Mouse (Mus musculus) left cerebral cortex, adult 8-10 months (tissue): ENCODE measurements around the gene Vamp5. TPM values are rescaled to one million over a fixed set of nuclear protein-coding genes. Genes with fewer than 3 reads are reported as not detected.

Experiments used
- DNase-seq, 2 experiments: peaks; one replicate each; pipeline ENCODE4 v3.0.0; 2022; ENCODE audit warnings: low spot score in 2 of 2
- total RNA-seq, 4 experiments: library from RNA; stranded (reverse); gene quantifications; 2 replicates each; pipeline ENCODE4 v1.2.4; 2022

Gene Vamp5
- total RNA-seq, 4 experiments from 2014 or later: 4.4 to 8.6 (median 6.9) TPM

DNA sequence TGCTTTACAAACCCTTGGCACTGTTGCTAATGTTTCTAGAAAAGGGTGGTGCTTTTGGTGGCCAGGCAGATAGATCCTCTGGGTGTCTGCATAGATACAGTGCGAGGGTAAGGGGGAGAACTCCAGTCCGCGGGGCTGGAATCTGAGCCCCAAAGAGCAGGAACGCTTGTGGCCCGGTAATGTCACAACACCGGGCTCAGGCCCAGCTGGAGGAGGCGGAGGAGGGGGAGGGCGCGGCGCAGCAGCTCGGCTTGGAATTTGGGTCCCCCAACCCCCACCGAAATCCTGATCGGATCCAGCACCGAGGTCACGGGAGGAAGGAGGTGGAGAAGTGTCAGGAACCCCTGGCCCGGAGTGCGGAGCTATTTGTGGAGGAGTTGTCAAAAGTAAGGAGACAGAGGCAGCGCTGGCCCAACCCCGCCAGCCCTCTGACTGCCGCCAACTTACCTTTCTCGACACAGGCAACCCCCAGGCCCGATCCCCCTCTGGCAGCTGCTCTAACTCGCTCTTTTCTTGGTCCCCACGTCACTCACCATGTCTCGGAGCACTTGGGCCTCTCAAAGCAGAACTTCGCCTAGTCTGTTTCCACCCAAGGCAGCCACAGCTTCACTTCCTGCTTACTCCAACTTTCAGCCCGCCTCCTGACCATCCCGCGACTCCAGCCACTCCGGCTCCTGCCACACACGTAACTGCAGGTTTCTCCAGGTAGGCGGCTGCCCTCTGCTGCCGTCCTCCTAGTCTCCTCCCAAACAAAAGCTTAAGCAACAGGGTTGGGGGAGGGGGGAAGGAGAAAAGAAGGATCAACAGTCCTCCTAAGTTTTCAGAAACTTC lies 9.9 kb upstream of the Vamp5 start, which contains the start of gene Vamp8:
Gene Vamp8, minus strand, starts transcription at position 763 of the 831 bp plus-strand sequence.
- DNase-seq: peak; percentile 20 to 23

DNA sequence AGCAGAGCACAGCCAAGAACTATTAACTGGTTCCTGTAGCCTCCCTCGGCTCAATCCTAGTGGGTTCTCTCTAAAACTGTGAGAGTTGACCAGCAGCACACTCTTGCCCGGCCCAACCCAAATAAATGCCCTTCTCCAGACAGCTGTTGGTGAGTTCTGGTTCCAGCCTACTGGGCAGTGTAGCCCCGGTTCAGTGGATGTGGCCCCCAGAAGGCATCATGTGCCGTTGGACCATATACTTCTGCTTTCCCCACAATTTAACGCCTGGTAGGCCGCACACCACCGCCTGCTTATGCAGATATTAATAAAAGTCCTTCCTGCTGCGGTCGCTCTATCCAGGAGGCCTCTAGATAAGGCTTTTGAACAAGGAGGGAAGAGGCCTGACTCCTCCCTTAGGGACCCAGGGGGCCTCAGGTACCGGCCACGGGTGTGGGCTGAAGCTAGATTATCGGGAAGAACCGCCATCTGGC lies 9.2 kb upstream of the Vamp5 start:
- no peak for DNase-seq

DNA sequence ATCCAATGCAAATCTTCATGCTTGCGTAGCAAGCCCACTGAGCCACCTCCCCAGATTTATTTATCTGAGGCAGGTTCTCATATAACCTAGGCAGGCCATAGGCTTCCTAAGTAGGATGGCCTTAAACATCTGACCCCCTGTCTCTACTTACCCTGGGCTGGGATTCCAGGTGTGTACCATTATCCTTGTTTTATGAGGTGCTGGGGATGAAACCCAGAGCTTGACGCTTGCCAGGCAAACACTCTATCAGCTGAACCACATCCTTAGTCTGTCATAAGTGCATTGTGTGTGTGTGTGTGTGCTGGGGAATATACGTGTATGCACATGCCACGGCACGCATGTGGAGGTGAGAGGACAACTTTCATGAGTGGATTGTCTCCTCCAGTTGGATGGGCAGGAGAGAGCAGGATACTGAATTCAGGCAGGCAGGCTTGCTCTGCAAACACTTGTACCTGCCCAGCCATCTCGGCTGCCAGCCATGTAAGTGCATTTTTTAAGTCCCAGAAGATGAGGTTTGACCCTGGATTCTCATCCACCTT lies 8.6 kb upstream of the Vamp5 start:
- DNase-seq: no peak

DNA sequence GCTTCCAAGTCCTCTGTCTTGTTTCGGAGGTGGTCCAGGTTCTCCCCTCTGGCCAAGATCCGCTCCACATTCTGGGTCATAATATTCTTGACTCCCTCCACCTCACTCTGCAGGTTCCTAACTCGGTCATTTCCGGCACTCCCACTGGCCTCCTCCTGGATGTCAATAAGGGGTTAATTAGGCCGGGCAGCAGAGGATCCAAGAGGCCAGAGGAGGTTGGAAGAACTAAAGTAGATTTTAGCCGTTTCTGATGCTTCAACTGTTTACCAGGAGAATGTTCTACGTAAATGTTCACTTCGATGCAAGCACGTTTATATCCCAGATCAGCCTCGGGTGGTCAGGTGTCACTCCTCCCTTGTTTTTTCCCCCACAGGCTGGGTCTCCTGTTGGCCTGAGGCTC lies 8.0 kb upstream of the Vamp5 start:
- DNase-seq: no peak

DNA sequence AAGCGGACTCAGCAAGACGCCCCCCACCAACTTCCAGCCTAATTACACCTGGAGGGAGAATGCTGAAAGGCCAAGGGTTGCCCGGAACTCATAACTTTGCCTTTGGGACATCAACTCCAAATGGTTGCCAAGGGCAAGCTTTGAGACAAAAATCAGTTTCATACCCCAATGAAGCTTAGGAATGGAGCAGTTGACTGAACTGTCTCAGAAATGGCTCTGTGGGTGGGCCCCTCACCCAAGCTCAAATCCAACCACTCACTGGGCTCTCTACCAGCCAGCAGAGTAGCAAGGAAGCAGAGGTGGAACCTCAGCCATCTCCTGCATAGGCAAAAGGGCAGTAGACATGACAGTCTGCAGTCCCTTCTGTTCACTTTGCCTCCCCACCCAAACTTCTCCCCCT lies 7.5 kb upstream of the Vamp5 start:
- no peak for DNase-seq

DNA sequence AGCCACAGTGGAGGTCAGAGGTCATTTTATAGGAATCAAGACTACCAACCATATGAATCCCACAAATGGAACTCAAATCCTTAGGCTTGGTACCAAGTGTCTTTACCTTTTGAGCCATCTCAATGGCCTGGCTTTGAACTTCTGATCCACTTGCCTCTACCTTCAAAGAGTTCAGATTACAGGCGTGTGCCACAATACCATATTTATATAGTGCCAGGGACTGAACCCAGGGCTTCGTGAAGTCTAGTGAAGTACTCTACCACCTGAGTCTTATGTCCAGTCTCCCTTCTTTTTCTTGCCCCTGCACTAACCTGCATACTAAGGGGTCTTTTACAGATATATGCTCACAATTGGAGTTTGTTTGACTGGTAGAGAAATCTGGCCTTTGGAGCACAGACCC lies 6.3 kb upstream of the Vamp5 start:
- DNase-seq: no peak

DNA sequence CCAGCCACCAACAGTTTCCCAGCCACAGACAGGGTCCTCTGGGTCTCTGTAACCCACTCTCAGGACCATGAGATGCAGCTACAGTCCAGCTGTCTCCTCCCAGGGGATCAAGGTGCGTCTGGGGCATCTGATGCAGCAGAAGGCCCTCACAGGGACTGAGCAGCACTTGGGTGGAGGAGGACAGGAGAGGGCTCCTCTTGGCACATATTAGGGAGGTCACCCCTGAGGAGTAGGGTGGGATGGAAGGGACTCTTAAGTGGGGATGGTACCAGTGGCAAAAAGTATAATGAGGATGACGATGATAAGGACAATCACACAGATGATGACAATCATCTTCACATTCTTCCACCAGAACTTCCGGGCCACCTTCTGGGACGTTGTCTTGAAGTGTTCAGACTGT lies 5.0 kb upstream of the Vamp5 start:
- no peak for DNase-seq

DNA sequence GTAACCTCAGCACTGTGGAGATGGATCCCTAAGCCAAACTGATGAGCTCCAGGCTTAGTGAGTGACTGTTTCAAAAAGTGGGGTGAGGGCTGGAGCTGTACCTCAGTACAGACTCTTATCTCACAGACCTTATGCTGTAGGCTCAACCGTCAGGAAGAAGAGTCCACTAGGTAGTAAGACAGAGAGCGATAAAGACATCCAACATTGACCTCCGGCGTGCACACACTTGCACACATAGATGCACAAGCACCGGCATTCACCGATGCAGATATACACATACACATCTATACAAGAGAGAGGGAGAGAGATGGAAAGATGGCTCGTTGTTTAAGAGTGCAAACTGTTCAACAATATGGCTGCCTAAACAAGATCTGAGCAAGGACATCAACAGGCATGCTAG lies 3.7 kb upstream of the Vamp5 start:
- DNase-seq: no peak

DNA sequence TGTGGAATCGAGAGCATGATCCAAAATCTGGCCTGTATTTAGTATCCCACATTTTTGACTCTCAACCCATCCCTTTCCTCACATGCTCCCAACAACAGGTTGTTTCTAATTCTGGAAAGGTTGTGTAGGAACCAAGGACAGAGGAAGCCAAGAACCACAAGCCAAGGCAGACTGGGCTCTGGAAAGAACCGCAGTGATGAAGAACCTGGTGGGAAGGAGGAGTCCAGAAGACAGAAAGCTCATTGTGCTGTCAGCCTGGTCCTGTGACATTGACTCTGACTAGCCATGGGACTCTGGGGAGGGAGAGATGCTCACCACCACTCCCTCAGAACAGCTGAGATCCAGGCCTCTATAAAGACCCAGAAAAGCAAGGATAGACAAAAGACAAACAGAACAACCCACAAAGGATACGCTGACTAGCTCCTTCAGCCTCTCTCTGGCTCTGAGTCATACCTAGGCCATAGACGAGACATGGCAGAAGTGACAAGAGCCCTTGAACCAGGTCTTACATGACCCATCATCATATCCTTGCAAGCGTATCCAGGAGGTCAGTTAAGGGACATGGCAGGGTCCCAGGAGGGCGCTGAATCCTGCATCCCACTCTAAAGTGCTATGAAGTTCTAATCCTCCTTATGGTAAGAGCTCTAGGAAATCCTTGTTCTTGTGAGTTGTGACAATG lies 3.0 kb upstream of the Vamp5 start:
- no peak for DNase-seq

DNA sequence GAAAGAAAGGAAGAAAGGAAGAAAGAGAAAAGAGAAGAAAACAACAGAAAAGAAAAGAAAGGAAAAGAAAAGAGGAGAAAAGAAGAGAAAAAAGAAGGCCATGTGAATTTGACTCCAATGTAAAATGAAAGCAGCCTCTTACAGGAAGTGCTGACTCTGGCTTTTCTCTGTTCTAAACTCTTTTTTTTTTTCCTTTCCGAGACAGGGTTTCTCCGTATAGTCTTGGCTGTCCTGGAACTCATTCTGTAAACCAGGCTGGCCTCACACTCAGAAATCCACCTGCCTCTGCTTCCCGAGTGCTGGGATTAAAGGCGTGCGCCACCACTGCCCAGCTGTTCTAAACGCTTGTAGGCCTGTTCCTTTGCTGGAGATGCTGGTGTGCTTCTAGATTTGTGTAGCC lies 2.2 kb upstream of the Vamp5 start:
- DNase-seq: no peak

DNA sequence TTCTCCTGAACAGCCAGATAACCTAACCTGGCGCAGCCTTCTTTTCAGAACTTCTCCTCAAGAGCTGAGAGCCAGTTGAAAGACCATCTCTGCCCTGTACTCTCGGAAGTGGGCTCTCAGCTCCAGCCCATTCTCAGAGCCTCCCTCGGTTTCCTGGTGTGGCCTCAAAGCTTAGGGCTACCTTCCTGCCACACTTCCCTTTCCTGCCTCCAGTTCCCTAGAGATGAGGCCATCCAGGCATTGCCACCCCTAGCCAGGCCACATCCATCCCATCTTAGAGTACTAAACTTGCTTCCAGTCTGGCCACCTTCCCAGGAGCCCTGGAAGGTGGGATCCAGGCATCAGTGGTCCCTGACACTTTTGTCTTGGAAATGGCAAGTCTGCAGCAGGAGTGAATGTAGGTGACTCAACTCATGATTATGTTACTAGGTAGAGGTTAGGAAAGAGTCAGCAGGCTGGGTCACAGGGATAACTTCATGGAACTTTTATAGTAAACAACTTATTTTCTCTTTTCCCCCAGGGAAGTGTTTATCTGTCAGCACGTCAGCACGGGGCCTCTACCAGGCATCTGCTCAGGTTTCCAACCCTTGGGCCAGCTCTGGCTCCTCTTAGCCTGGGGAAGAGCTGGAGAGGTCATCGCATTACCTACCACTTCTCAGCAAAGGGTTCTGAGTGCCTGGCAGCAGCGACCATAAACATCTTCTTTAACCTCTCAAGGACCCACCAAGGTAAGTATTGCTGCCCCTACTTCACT lies 714 bp downstream of the Vamp5 start:
- DNase-seq: no peak

DNA sequence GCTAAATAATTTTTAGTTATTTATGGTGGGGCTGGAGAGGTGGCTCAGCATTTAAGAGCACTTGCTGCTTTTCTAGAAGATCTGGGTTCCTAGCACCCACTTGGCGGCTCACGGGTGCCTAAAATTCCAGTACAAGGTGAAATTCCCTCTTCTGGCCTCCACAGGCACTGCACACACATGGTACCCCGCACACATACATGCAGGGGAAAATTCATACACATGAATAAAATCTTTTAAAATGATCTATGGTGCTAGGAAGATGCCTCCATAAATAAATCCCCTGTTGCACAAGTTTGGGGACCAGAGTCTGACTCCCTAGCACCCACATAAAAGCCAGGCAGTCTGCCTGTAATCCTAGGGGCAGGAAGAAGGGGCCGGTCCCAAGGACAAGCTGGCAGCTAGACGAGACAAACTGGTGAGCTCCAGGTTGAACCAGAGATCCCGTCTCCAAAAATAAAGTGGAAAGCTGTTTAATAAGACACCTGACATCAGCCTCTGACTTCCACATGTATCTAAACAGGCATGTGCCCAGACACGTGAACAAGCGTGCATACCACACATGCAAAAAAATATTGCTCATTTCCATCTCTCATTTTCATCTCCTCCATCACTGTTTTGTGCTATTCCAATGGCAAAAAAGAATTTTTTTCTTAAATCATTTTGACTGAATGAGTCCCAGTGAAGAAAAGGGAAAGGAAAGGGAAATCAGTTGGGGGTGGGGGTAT lies 1.6 kb downstream of the Vamp5 start:
- no peak for DNase-seq

DNA sequence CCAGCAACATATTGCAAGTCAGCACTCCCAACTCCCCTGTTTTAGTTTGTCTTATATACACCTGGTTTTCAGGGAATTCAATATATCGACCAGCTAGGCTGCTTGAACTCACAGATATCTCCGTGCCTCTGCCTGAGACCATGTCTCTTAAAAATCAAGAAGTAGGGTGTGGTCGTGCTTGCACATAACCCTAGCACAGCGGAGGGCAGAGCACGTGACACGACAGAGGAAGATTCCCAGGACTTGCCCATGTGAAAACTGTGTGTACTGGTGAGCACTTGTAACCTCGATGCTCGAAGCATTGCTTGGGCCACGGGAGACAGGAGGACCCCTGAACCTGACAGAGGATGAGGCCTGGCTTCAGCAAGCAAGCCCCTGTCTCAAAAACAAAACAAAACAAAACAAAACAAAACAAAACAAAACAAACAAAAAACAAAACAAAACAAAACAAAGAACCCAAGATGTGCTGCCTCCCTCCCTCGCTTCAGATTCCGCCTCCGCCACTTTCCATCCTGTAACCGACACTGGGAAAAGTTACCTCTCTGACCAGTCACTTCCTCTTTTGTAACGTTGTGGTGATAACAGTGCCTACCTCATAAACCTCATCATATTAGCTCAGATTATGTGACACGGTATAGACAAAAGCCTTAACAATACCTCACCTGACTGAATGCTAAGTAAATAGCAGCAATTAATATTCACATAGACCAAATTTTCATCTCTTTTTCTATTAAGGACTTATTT lies 5.3 kb downstream of the Vamp5 start:
- DNase-seq: no peak

DNA sequence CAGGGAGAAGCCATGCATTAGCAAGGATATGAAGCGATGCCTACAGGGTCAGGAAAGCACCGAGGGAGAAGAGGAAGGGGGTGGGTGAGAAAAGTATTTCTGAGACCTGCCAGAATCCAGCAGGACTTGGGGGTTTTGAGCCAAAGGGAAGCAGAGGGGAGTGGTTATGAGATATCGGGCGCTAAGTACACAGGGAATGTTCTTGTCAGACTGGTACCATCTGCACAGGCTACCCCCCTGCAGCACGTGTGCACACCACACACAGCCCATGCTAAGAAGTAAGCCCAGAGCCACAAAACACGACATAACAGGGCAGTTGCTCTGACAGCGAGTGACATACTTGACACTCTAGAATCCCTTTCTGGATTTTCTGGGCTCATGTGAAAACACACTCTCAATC lies 6.1 kb downstream of the Vamp5 start:
- no peak for DNase-seq

DNA sequence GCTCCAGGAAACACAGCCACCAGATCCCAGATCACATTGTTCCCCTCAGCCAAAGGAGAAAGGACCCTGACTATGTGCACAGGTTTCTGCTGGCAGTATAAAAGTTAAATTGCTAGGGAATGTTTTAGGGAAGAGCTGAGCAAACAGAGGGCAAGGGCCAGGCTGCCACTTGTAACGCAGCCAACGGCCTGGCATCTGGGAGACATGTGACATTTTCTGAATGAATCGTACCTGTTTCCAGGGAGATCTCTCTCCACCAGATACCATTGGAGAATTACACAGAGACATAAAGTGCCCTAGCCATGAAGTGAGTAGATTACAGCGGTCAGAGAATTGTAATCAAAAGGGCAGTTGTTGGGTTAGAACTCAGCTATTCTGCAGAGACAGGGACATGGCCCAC lies 7.1 kb downstream of the Vamp5 start:
- DNase-seq: no peak

DNA sequence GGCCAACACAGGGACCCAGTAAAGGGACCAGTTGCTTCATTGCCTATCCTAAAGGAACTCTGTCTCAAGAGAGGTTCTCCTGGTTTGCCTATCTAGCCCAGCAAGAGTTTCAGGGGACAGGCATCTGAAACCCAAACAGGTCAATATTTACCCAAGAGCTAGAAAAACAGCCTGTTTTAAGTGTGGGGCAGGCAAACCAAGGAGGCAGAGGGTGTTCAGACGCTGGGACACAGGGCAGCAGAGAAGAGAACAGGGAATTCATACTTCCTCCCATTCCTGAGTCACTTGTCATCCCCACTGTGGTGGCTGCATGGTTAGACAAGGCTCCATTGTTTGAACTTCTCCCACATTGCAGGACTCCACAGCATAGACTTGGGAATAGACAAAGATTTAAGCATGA lies 8.7 kb downstream of the Vamp5 start:
- DNase-seq: no peak

DNA sequence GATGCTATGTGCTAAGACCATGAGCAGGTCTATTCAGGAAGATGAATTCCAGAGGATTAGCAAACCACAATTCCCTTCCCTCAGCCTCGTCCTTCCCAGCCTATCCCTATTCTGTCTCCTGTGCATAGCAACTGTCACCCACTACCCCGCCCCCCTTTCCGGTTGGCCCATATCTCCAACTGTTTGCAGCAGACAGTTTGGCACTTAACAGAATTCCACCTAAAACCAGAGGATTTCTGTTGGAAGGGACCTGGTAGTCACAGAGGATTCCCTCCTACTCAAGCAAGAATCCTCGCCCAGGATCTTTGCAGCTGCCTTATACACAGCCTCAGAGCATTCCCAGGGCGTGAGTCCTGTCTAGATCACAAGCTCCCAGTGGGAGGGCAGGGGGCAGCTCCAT lies 9.1 kb downstream of the Vamp5 start:
- no peak for DNase-seq

DNA sequence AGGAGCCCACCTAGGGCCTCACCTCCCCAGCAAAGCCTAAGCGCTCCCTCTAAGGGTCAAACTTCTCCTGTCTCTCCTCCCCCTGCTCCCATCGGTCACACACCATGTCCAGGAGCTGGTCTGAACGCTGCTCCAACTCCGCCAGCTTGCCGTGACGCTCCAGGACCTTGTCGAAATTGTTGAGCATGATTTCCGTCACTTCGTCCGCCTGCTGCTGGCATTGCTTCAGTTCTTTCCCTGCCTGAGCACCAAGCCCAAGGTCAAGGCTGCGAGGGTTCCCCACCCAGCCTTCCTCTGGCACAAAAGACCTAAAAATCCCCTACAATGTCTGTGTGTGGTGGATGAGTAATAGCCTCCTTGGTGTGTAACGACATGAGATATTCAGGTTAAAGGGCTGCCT lies 10.2 kb downstream of the Vamp5 start:
- DNase-seq: no peak

DNA sequence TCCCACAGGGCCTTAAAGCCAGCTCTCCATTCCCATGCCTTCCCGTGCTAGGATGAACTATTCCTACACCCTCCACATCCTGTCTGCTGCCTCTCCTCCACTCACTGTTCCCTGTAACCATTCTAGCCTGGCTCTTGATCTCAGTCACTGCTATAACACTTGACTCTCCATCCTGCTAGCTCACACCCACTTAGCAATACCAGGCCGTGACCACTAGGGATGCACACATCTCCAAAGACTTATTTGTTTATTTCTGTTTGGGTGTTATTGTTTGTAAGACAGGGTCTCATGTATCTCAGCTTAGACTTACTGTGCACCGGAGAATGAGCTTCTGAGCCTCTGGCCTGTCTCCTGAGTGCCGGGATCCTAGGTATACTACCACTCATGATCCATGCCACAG lies 10.7 kb downstream of the Vamp5 start:
- DNase-seq: no peak

DNA sequence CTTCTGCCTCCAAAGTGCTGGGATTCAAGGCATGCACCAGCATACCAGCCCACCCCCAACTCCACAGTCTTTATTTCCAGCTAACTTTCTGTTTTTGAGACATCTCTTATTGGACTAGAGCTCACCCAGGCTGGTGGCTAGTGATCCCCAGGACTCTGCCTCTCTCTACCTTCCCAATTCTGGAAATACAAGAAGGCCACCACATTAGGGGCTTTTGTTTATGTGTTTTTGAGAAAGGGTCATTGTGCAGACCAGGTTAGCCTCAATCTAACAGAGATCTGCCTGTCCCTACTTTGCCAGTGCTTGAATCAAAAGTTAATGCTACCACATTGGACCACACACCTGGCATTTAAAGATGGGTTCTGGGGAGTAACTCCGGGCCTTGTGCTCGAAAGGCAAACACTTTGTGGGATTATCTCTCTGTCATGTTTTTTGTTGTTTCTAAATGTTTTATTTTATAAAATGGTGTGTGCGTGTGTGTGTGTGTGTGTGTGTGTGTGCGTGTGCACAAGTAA lies 12.8 kb downstream of the Vamp5 start:
- DNase-seq: no peak
